Comparison of ENCODE assay signal across 9 mouse cellular contexts in genomic region chr5:143000654-143001500, GRCm38 (mm10). TPM values are rescaled to one million over a fixed set of nuclear protein-coding genes. Genes with fewer than 3 reads are reported as not detected.
DNase-seq lines count a peak whose midpoint lies in the region; ATAC-seq and TF ChIP-seq lines count a peak whose summit lies in the region.
"Had no signal": no experiment of that assay in that cellular context is flagged by ENCODE, and none has a peak within 500 bp of the region (broad histone marks: within the 10 kb centered on the region; RNA-seq: fewer than 3 reads in every experiment).

No protein-coding gene starts in this region.

- H3K27ac ChIP-seq in lung, embryonic 15.5 days, result peak overlapping the region; percentile 95
- H3K27ac ChIP-seq in hindbrain, embryonic 13.5 days, result peak overlapping the region; percentile 85
- peak overlapping the region; percentile 48 for H3K27ac ChIP-seq in midbrain, postnatal 0 days (ENCODE audit: low read depth, low read length)

- H3K4me3 ChIP-seq in lung, embryonic 15.5 days, result no peak overlapping the region
- H3K4me3 ChIP-seq in lung, adult 2 months (replicated peaks; ENCODE audit: extremely low read depth, low read depth, low read length), result no peak overlapping the region
- H3K4me3 ChIP-seq in hindbrain, embryonic 13.5 days, result no peak overlapping the region
- no peak overlapping the region for H3K4me3 ChIP-seq in midbrain, postnatal 0 days (ENCODE audit: low read depth, low read length)

- peak; percentile 84 for ATAC-seq in lung, embryonic 15.5 days (ENCODE audit: borderline replicate concordance, extremely low read depth, low FRiP score, low TSS enrichment)
- no peak for ATAC-seq in hindbrain, embryonic 13.5 days (ENCODE audit: low FRiP score)
- no peak for ATAC-seq in midbrain, postnatal 0 days (ENCODE audit: low FRiP score)

- no peak for DNase-seq in lung, adult 2 months
- peak; percentile 64 for DNase-seq in fibroblast of lung, adult 2 months (ENCODE audit: low read depth)
- peak; percentile 21 to 31 for DNase-seq in layer of hippocampus, postnatal 25 days (ENCODE audit: extremely low spot score in 1 of 2, low spot score in 1 of 2)
- peak; percentile 49 for DNase-seq in midbrain, postnatal 0 days (ENCODE audit: low spot score)
- no peak for DNase-seq in urinary bladder, postnatal 10 days (ENCODE audit: low spot score)
- DNase-seq in left cerebral cortex, adult 18-20 months (ENCODE audit: low spot score in 2 of 2), result no peak

- H3K9ac ChIP-seq in lung, embryonic 15.5 days, result 0 out of 2 replicates have a peak overlapping the region, but pooled peaks have one; percentile 5
- H3K9ac ChIP-seq in hindbrain, embryonic 13.5 days, result peak overlapping the region; percentile 29; the same call in 1 of the 2 replicates
- H3K9ac ChIP-seq in midbrain, postnatal 0 days (replicated peaks; ENCODE audit: low read length, poor library complexity, severe bottlenecking), result no peak overlapping the region; the same call in 1 of the 2 replicates

- peaks cover 25% of the 10 kb centered on the region for H3K4me1 ChIP-seq in lung, embryonic 15.5 days
- H3K4me1 ChIP-seq in lung, adult 2 months (ENCODE audit: control insufficient read depth, insufficient read depth, low read length), result peaks cover 10% of the 10 kb centered on the region
- H3K4me1 ChIP-seq in hindbrain, embryonic 13.5 days (replicated peaks), result peaks cover 31% of the 10 kb centered on the region
- no peaks in the 10 kb centered on the region for H3K4me1 ChIP-seq in midbrain, postnatal 0 days (ENCODE audit: insufficient read depth, low read length)

- H3K27me3 ChIP-seq in lung, embryonic 15.5 days, result no peaks in the 10 kb centered on the region
- H3K27me3 ChIP-seq in hindbrain, embryonic 13.5 days, result no peaks in the 10 kb centered on the region
- H3K27me3 ChIP-seq in midbrain, postnatal 0 days (ENCODE audit: insufficient read depth, low read length), result no peaks in the 10 kb centered on the region

- WGBS in lung, embryonic 15.5 days, result 44% methylated on average over 9 of the region's 9 CpGs
- 51% methylated on average over 9 of the region's 9 CpGs for WGBS in lung, adult 2 months
- 49% methylated on average over 9 of the region's 9 CpGs for WGBS in hindbrain, embryonic 13.5 days
- WGBS in midbrain, postnatal 0 days, result 57% methylated on average over 9 of the region's 9 CpGs

- no peaks in the 10 kb centered on the region for H3K9me3 ChIP-seq in lung, embryonic 15.5 days
- no peaks in the 10 kb centered on the region for H3K9me3 ChIP-seq in hindbrain, embryonic 13.5 days
- no peaks in the 10 kb centered on the region for H3K9me3 ChIP-seq in midbrain, postnatal 0 days (ENCODE audit: low read length)

- no peak overlapping the region; the same call in 1 of the 2 replicates for H3K4me2 ChIP-seq in lung, embryonic 15.5 days
- no peak overlapping the region for H3K4me2 ChIP-seq in hindbrain, embryonic 13.5 days
- no peak overlapping the region for H3K4me2 ChIP-seq in midbrain, postnatal 0 days (ENCODE audit: low read depth, low read length, poor library complexity, severe bottlenecking)

- peaks cover 6% of the 10 kb centered on the region for H3K36me3 ChIP-seq in lung, embryonic 15.5 days
- H3K36me3 ChIP-seq in hindbrain, embryonic 13.5 days, result peaks cover 10% of the 10 kb centered on the region
- H3K36me3 ChIP-seq in midbrain, postnatal 0 days (ENCODE audit: insufficient read depth, low read length), result 0 out of 2 replicates have a peak, but pooled peaks cover 3% of the 10 kb centered on the region

- no peak for TF ChIP-seq POLR2A in lung, adult 2 months (IDR thresholded peaks at IDR 0.05; ENCODE audit: borderline replicate concordance, extremely low read depth, low read depth, low read length)

- no peak for TF ChIP-seq CTCF in lung, adult 2 months (IDR thresholded peaks at IDR 0.05; ENCODE audit: insufficient read depth, low read length)
- TF ChIP-seq CTCF in midbrain, postnatal 0 days (IDR thresholded peaks at IDR 0.05), result no peak

RNA-seq across cellular contexts. Expression of gene Fscn1, which starts 40.7 kb away (rescaled TPM):
- 240 and 246 TPM in 2 replicates for polyA plus RNA-seq in lung, embryonic 15.5 days (2015; fragmentation: Nextera tagmentation; extraction: Ambion mirVana)
- 21.0 and 26.3 TPM in 2 replicates for polyA plus RNA-seq in lung, adult 2 months (2012; rRNA removed)
- polyA plus RNA-seq in hindbrain, embryonic 13.5 days (2015; fragmentation: Nextera tagmentation; extraction: Ambion mirVana), result 484 and 516 TPM in 2 replicates
- 100 to 1,000 TPM; 229 to 232 TPM for total RNA-seq in layer of hippocampus, postnatal 25 days (2021)
- total RNA-seq in midbrain, postnatal 0 days (2014; rRNA removed), result 536 and 616 TPM in 2 replicates
- polyA plus RNA-seq in midbrain, postnatal 0 days (2015; fragmentation: Nextera tagmentation; extraction: Ambion mirVana), result 485 and 504 TPM in 2 replicates
- 100 to 1,000 TPM; 280 to 311 TPM for total RNA-seq in left cerebral cortex, adult 18-20 months (2021)
- total RNA-seq: MEL had no signal

Comparison
In these comparisons a context has a peak if more than half of its experiments do, and no peak if none do; other contexts are left out.
1. DNase-seq: peak in fibroblast of lung, adult 2 months (single experiment), layer of hippocampus, postnatal 25 days (2 of 2) and midbrain, postnatal 0 days (single experiment); none in lung, adult 2 months (single experiment), urinary bladder, postnatal 10 days (single experiment) and left cerebral cortex, adult 18-20 months (0 of 2).
2. Peak in every context shown above with its lines, with median percentiles within 50 percentile points of each other: H3K27ac ChIP-seq.